Mouse (Mus musculus) cerebellum, adult 2 months (tissue): ENCODE measurements around the gene Cars2. TPM values are rescaled to one million over a fixed set of nuclear protein-coding genes. Genes with fewer than 3 reads are reported as not detected.

Experiments
- DNase-seq, 2 experiments: peaks; one replicate each; pipeline ENCODE4 v3.0.0; 2021
- H3K27ac ChIP-seq: fragments of 200-500 bp; 2 replicates; pipeline ENCODE4 v1.5.1; 2012; ENCODE audit warnings: low read length, control low read depth, inconsistent platforms; ENCODE audit not compliant: insufficient read depth
- H3K27me3 ChIP-seq: fragments of 200-500 bp; 2 replicates; pipeline ENCODE4 v1.6.1; 2012; ENCODE audit warnings: inconsistent platforms, mild to moderate bottlenecking, low read length, moderate library complexity; ENCODE audit not compliant: control insufficient read depth, insufficient read depth
- H3K4me1 ChIP-seq: fragments of 200-500 bp; 2 replicates; pipeline ENCODE4 v1.6.1; 2011; ENCODE audit warnings: low read length; ENCODE audit not compliant: control insufficient read depth, insufficient read depth
- H3K4me3 ChIP-seq: fragments of 200-500 bp; replicated peaks from 2 replicates; pipeline ENCODE3; 2011; ENCODE audit warnings: mild to moderate bottlenecking, low read depth, low read length, control low read depth; ENCODE audit not compliant: insufficient read depth
- CTCF ChIP-seq: fragments of 200-500 bp; IDR thresholded peaks from 2 replicates; pipeline ENCODE4 v1.5.1; 2011; ENCODE audit warnings: low read depth, mild to moderate bottlenecking, control low read depth, low read length, moderate library complexity, borderline replicate concordance; ENCODE audit not compliant: insufficient read depth
- POLR2A ChIP-seq: fragments of 200-500 bp; IDR thresholded peaks from 2 replicates; pipeline ENCODE4 v1.6.1; 2011; ENCODE audit warnings: low read length, control low read depth, borderline replicate concordance; ENCODE audit not compliant: insufficient read depth
- WGBS: fragments of 180-500 bp; shearing (Covaris S2); methylation state at CpG from one replicate; pipeline ENCODE4 v1.1.7; 2018; 5-methylcytosine and 5-hydroxymethylcytosine counted together
- polyA plus RNA-seq: library from polyadenylated mRNA; depleted of rRNA; stranded (reverse); fragments of >200 nt; gene quantifications from 2 replicates; pipeline ENCODE4 v1.2.3, GENCODE M21; 2012

The Cars2 gene
- polyA plus RNA-seq, 1 experiment = 27.4 TPM

DNA sequence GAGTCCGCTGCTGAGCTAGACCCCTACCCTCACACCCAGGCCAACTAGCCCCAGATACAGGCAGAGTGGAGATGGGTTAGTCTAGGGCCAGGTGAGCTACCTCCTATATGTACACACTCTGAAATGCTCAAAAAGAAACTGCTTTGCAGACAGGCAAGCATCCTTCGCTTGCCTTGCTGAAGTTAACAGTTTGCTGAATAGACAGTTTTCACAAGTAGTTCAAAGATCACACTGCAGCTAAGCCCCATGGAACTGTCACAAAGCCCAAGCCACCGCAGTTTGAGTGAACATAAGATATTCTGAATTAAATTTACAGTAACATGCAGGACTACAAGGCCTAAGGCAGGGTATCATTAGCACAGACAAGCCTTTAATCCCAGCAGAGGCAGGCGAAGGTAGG, 11.5 kb downstream of the Cars2 start:
- WGBS = 94% methylated on average over 4 of the region's 4 CpGs
- TF ChIP-seq POLR2A = no peak
- TF ChIP-seq CTCF = no peak
- Histone ChIP-seq H3K4me3 (no peak overlapping the region), H3K27me3 (no peaks in the 10 kb centered on the region), H3K4me1 (no peaks in the 10 kb centered on the region), H3K27ac (no peak overlapping the region)
- no peak for DNase-seq

DNA sequence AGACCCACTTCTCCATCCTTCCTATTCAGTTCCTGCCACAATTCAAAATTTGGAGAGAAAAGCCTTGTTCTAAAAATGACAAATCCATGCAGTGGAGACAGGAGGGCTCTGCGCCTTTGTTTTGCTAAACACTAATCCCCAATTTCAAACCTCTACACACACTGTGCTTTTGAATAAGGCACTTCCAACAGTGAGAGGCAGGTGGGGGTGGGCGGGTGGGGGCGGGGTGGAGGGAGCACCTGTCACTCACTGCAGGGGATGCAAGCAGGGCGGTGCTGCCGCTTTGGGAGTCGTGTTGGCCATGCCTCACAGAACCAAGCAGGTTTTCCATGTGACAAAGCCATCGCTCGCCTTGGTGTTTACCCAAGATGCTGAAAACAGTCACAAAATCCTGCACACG, 16.1 kb downstream of the Cars2 start:
- H3K4me1 ChIP-seq = no peaks in the 10 kb centered on the region
- no peak for DNase-seq
- H3K4me3 ChIP-seq = no peak overlapping the region
- 20% methylated on average over 9 of the region's 9 CpGs for WGBS
- TF ChIP-seq CTCF (no peak), POLR2A (no peak)
- no peak overlapping the region for H3K27ac ChIP-seq
- H3K27me3 ChIP-seq = no peaks in the 10 kb centered on the region

DNA sequence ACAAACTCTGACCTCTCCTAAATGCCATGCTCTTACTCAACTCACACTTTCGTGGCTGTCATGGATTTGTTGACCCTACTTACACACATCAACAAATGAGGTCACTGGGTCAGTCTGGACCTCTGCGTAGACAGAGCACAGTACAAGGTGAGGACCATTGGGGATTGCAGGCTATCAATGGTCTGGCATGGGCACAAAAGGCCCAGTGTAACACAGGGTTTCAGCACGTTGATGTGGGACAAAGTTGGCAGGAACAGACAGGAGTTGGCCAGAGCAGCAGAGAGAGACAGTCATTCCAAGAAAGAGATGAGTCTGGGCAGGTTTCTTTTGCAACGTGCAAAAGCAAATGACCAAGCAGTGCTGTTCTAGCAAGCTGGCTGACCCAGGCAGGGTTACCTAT, 19.7 kb downstream of the Cars2 start:
- DNase-seq = no peak
- no peak for TF ChIP-seq CTCF
- TF ChIP-seq POLR2A = no peak
- WGBS = 44% methylated on average over 4 of the region's 4 CpGs

DNA sequence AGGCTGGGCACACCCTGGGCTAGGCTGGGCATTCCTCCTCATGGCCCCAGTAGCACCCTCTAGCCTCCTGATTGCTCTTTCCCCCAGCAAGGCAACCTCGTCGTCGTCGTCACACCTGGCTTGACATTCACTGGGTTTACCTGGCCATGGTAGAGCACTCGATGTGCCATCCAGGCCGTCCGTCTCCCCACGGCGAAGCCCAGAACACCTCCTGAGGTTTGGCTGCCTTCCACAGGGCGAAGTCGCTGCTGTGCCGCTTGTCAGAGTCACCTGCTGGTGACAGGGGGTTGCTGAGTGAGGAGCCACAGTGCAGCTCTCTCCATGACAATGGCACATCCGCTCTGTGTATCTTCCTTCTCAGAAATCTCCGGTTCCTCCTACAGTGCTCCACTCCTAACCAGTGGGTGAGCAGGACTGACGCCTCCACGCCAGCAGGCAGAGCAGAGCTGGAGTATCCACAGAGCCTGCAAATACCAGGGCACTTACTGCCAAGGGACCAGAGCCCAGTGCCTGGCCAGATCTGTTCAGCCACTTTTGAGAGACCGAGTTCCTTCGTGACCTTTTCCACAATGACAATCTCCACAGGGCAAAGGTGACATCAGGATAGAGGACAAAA, 20.3 kb downstream of the Cars2 start:
- WGBS = 59% methylated on average over 18 of the region's 18 CpGs
- H3K27ac ChIP-seq = no peak overlapping the region
- DNase-seq = no peak
- no peaks in the 10 kb centered on the region for H3K4me1 ChIP-seq
- no peak overlapping the region for H3K4me3 ChIP-seq
- H3K27me3 ChIP-seq = no peaks in the 10 kb centered on the region
- TF ChIP-seq CTCF (no peak), POLR2A (no peak)

More for the DNA sequence above, 19.7 kb downstream of the Cars2 start:
- H3K4me3 ChIP-seq = no peak overlapping the region
- no peaks in the 10 kb centered on the region for H3K4me1 ChIP-seq
- no peak overlapping the region for H3K27ac ChIP-seq
- no peaks in the 10 kb centered on the region for H3K27me3 ChIP-seq

DNA sequence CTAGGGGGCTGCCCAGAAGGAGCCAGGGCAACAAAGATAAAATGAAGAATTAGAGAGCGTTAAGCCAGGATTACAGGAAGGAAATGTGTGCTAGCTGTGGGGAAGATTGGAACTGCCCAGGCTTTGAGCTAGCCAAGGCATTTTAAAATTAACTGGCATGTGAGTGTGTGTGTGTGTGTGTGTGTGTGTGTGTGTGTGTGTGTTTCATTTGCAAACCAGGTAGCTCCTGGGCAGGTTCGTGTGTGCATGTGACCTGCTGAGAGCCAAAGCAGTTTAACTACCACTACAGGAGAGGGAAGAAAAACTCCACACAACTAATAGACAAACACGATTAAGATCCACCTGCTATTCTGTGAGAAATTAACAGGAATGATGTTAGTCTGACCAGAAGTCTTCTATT, 27.3 kb downstream of the Cars2 start:
- Histone ChIP-seq H3K27ac (no peak overlapping the region), H3K4me3 (no peak overlapping the region), H3K4me1 (no peaks in the 10 kb centered on the region), H3K27me3 (no peaks in the 10 kb centered on the region)
- DNase-seq = no peak
- 76% methylated on average over 3 of the region's 3 CpGs for WGBS
- TF ChIP-seq CTCF (no peak), POLR2A (no peak)

DNA sequence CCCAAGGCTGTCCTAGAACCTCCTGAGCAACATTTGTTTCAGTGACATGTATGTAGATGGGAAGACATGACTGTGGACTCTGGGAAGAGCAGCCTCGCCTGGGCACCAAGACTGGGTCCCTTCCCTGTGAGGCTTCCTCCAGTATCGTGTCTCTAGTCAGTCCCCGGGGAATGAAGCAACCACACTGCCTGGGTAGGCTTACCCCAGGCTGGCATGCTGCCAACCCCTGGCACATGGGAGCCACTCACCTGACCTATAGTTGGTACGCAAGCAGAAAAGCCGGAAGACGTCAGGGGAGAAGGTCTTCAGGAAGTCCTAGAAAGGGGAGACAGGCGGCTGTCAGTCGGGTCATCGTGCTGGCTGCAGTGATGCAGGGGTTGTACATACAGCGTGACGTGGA, 31.9 kb downstream of the Cars2 start:
- no peak overlapping the region for H3K27ac ChIP-seq
- H3K4me3 ChIP-seq = no peak overlapping the region
- no peak for DNase-seq
- WGBS = 79% methylated on average over 11 of the region's 11 CpGs
- no peaks in the 10 kb centered on the region for H3K4me1 ChIP-seq
- no peaks in the 10 kb centered on the region for H3K27me3 ChIP-seq
- TF ChIP-seq CTCF (no peak), POLR2A (no peak)

DNA sequence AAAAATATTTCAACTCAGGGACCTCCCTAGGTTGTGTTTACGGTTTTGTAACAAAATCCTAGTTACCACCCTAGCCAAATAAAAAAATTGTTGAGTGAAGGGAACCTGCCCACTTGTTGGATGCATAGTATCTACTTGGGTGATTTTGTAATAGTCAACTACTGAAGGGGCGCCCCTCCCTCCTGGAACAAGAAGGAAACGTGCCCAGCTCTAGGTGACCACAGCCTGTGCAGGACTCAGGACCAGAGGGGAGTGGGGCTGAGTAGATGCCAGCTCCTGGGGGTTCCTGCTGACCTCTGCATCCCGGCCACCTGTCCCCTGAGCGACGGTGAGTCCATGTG, 32.6 kb downstream of the Cars2 start:
- Histone ChIP-seq H3K4me3 (no peak overlapping the region), H3K27me3 (no peaks in the 10 kb centered on the region), H3K4me1 (no peaks in the 10 kb centered on the region), H3K27ac (no peak overlapping the region)
- 44% methylated on average over 6 of the region's 6 CpGs for WGBS
- no peak for TF ChIP-seq POLR2A
- TF ChIP-seq CTCF = no peak
- no peak for DNase-seq

DNA sequence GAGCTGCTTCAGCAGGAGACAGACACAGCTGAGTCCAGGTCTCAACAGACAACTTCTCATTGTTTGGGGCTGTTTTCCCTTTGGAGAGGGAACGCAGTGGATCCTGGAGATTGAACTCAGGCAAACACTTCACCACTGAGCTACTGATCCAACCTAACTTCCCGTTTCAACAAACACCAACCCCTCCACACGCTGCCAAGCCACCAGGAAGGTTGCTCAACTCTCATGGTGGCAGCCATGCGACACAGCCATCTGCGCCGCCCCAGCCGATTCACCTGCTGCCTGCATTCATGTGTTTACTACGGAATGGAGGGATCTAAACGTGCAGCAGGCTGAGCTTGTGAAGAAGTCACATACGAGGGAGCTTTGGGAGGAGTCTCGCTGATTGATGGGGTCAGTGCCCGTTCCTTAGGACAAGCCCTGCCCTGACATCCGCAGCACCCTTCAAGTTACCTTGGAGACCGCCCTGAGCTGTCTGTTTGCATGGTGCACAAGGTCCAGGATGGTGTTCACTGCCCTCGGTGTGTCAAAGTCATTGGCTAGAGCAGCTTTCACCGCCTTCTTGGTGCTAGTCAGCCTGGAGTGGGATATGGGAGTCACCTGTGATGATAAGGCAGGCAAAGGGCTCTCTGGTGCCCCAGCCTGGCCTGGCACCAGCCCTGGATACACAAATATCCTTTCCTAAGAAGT, 33.1 kb downstream of the Cars2 start:
- DNase-seq = no peak
- H3K27ac ChIP-seq = no peak overlapping the region
- TF ChIP-seq CTCF (no peak), POLR2A (no peak)
- H3K4me3 ChIP-seq = no peak overlapping the region
- no peaks in the 10 kb centered on the region for H3K27me3 ChIP-seq
- WGBS = 90% methylated on average over 16 of the region's 16 CpGs
- no peaks in the 10 kb centered on the region for H3K4me1 ChIP-seq

DNA sequence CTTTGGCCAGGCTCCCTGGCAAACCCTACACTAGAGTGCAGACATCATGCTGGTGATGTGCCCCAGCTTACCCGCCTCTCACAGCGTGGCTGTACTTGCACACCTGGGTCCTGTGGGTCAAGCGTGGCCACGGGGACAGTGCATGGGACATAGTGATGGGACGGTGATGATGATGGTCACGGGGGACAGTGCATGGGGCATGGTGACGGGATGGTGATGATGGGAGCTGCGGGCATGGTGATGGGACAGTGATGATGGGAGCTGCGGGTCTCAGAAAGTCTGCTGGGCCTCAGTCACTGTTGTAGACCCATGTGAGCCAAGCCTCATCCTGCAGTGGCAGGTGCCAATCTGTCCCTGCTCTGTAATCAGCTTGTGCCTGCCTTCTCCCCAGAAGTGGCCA, 34.3 kb downstream of the Cars2 start:
- H3K27me3 ChIP-seq = no peaks in the 10 kb centered on the region
- no peak for DNase-seq
- H3K4me1 ChIP-seq = no peaks in the 10 kb centered on the region
- 83% methylated on average over 9 of the region's 9 CpGs for WGBS
- no peak overlapping the region for H3K4me3 ChIP-seq
- H3K27ac ChIP-seq = no peak overlapping the region
- TF ChIP-seq CTCF = no peak
- TF ChIP-seq POLR2A = no peak
